Mouse (Mus musculus): ENCODE data around the gene Olfr548-ps1.

The Olfr548-ps1 gene

GRCm38 (mm10) chr7:102573174-102573830, 32.6 kb downstream of the Olfr548-ps1 start:
- DNase-seq (ENCODE audit: inconsistent ontology term), result no peak

GRCm38 (mm10) chr7:102575998-102576397, 35.3 kb downstream of the Olfr548-ps1 start:
- no peak for DNase-seq (ENCODE audit: inconsistent ontology term)

GRCm38 (mm10) chr7:102591786-102592185, 51.1 kb downstream of the Olfr548-ps1 start, which contains the start of gene Olfr551:
Gene Olfr551 (minus strand): TSS chr7:102591886.
- DNase-seq (ENCODE audit: inconsistent ontology term), result no peak

All from Muller cell, postnatal 12 days (primary cell).